ENCODE assay signal across 7 mouse cellular contexts in genomic region chr16:32499430-32500037, GRCm38 (mm10). TPM values are rescaled to one million over a fixed set of nuclear protein-coding genes. Genes with fewer than 3 reads are reported as not detected.
DNase-seq lines count a peak whose midpoint lies in the region; ATAC-seq and TF ChIP-seq lines count a peak whose summit lies in the region.

No protein-coding gene starts in this region.

- 11% methylated on average over 22 of the region's 22 CpGs for WGBS in embryonic facial prominence, embryonic 11.5 days
- 8% methylated on average over 22 of the region's 22 CpGs for whole genome bisulfite sequencing in heart, adult 2 months
- 11% methylated on average over 22 of the region's 22 CpGs for WGBS in limb, embryonic 15.5 days

- TF ChIP-seq POLR2A in heart, adult 2 months (IDR thresholded peaks at IDR 0.05; ENCODE audit: insufficient read depth, low read depth, low read length), result no peak

- no peaks in the 10 kb centered on the region for H3K9me3 ChIP-seq in embryonic facial prominence, embryonic 11.5 days (replicated peaks; ENCODE audit: control insufficient read depth, low read length)
- no peaks in the 10 kb centered on the region for H3K9me3 ChIP-seq in limb, embryonic 15.5 days

- H3K4me1 ChIP-seq in embryonic facial prominence, embryonic 11.5 days (ENCODE audit: control insufficient read depth, insufficient read depth, low read length), result no peaks in the 10 kb centered on the region
- no peaks in the 10 kb centered on the region for H3K4me1 ChIP-seq in heart, adult 2 months (ENCODE audit: control insufficient read depth, insufficient read depth, low read length)
- peaks cover 17% of the 10 kb centered on the region; the same call in 1 of the 2 replicates for H3K4me1 ChIP-seq in limb, embryonic 15.5 days

- DNase-seq in adrenal gland, postnatal 14 days, result peak; percentile 92
- peak; percentile 92 for DNase-seq in embryonic facial prominence, embryonic 11.5 days (ENCODE audit: low spot score)
- peak; percentile 76 to 87 for DNase-seq in heart, adult 2 months
- DNase-seq in kidney, adult 9 months, result peak; percentile 88
- peak; percentile 45 to 71 for DNase-seq in monocyte, adult 2 months (ENCODE audit: low read depth in 1 of 2, low spot score in 2 of 2)
- DNase-seq in spleen, postnatal 36 days (ENCODE audit: low spot score in 2 of 2), result peak; percentile 65 to 69

- ATAC-seq in embryonic facial prominence, embryonic 11.5 days (replicated peaks; ENCODE audit: insufficient number of reproducible peaks, low FRiP score, low TSS enrichment, low read depth), result peak; percentile 86
- peak; percentile 73 for ATAC-seq in limb, embryonic 15.5 days (ENCODE audit: insufficient number of reproducible peaks, low FRiP score, low TSS enrichment, low read depth)

- peak overlapping the region; percentile 53 for H3K9ac ChIP-seq in embryonic facial prominence, embryonic 11.5 days (replicated peaks; ENCODE audit: low read length)
- H3K9ac ChIP-seq in heart, adult 2 months (ENCODE audit: low read depth, low read length), result no peak overlapping the region
- H3K9ac ChIP-seq in limb, embryonic 15.5 days, result no peak overlapping the region

- H3K27ac ChIP-seq in embryonic facial prominence, embryonic 11.5 days (replicated peaks; ENCODE audit: low read depth, low read length), result no peak overlapping the region
- no peak overlapping the region for H3K27ac ChIP-seq in heart, adult 2 months
- H3K27ac ChIP-seq in limb, embryonic 15.5 days, result no peak overlapping the region

- H3K27me3 ChIP-seq in embryonic facial prominence, embryonic 11.5 days (ENCODE audit: control insufficient read depth, insufficient read depth, low read length), result no peaks in the 10 kb centered on the region
- no peaks in the 10 kb centered on the region for H3K27me3 ChIP-seq in heart, adult 2 months (ENCODE audit: control insufficient read depth, insufficient read depth, low read length)
- no peaks in the 10 kb centered on the region for H3K27me3 ChIP-seq in limb, embryonic 15.5 days

- no peak for TF ChIP-seq EP300 in heart, adult 2 months (IDR thresholded peaks at IDR 0.05; ENCODE audit: insufficient read depth, low read depth, low read length)

- H3K36me3 ChIP-seq in embryonic facial prominence, embryonic 11.5 days (replicated peaks; ENCODE audit: control insufficient read depth, insufficient read depth, low read depth, low read length), result no peaks in the 10 kb centered on the region
- H3K36me3 ChIP-seq in heart, adult 2 months (ENCODE audit: control insufficient read depth, insufficient read depth, low read length), result no peaks in the 10 kb centered on the region
- no peaks in the 10 kb centered on the region for H3K36me3 ChIP-seq in limb, embryonic 15.5 days

- no peaks in the 10 kb centered on the region for H3K79me2 ChIP-seq in heart, adult 2 months (replicated peaks; ENCODE audit: control insufficient read depth, insufficient read depth, low read length)

- peak overlapping the region; percentile 27 for H3K4me3 ChIP-seq in embryonic facial prominence, embryonic 11.5 days (ENCODE audit: low read depth, low read length)
- no peak overlapping the region for H3K4me3 ChIP-seq in heart, adult 2 months
- peak overlapping the region; percentile 34 for H3K4me3 ChIP-seq in limb, embryonic 15.5 days

- intact Hi-C loops in heart, adult 2 months (cut with DNase I), result loop anchor here (1.0 to 2.0 kb wide), 3 partner anchors 127 to 384 kb away; no protein-coding TSS in a partner anchor

- H3K4me2 ChIP-seq in embryonic facial prominence, embryonic 11.5 days (ENCODE audit: low read depth, low read length), result peak overlapping the region; percentile 52
- peak overlapping the region; percentile 62 for H3K4me2 ChIP-seq in limb, embryonic 15.5 days

- no peak; the same call in 1 of the 2 replicates for TF ChIP-seq CTCF in heart, adult 2 months (IDR thresholded peaks at IDR 0.05)

RNA-seq across cellular contexts. Expression of gene Zdhhc19, which starts 3.5 kb away (rescaled TPM):
- total RNA-seq in adrenal gland, postnatal 14 days (2021), result not detected in 2 replicates
- polyA plus RNA-seq in embryonic facial prominence, embryonic 11.5 days (2014; fragmentation: Nextera tagmentation; extraction: Ambion mirVana), result not detected in 2 replicates
- not detected for total RNA-seq in heart, adult 2 months (2021)
- polyA plus RNA-seq in heart, adult 2 months (2012; rRNA removed), result not detected in 2 replicates
- polyA plus RNA-seq in limb, embryonic 15.5 days (2015; fragmentation: Nextera tagmentation; extraction: Ambion mirVana), result not detected in 2 replicates

RNA-seq across cellular contexts. Expression of gene Slc51a, which starts 11.9 kb away (rescaled TPM):
- not detected in 2 replicates for total RNA-seq in adrenal gland, postnatal 14 days (2021)
- polyA plus RNA-seq in embryonic facial prominence, embryonic 11.5 days (2014; fragmentation: Nextera tagmentation; extraction: Ambion mirVana), result 0.34 and 0.53 TPM in 2 replicates
- under 1 TPM; 0.55 to 0.63 TPM for total RNA-seq in heart, adult 2 months (2021)
- 0.64 and 1.1 TPM in 2 replicates for polyA plus RNA-seq in heart, adult 2 months (2012; rRNA removed)
- polyA plus RNA-seq in limb, embryonic 15.5 days (2015; fragmentation: Nextera tagmentation; extraction: Ambion mirVana), result 0.06 and 0.12 TPM in 2 replicates
